Mouse (Mus musculus) megakaryocyte progenitor cell, adult 5-6 weeks (primary cell): ENCODE measurements around the gene Ehd1. TPM values are rescaled to one million over a fixed set of nuclear protein-coding genes. Genes with fewer than 3 reads are reported as not detected.

Experiments used
- ATAC-seq: replicated peaks from 2 replicates; pipeline ENCODE4 v1.8.0; 2016; ENCODE audit warnings: mild to moderate bottlenecking, moderate TSS enrichment, inconsistent platforms; ENCODE audit not compliant: poor library complexity
- total RNA-seq, 2 experiments: library from RNA; stranded (forward) in 1 of 2; stranded (reverse) in 1 of 2; fragments of 157-497, 149-512 nt in 1 of 2; fragments of 200-1000 nt in 1 of 2; gene quantifications; 2 replicates each; pipeline versions ENCODE4 v1.2.3 to v1.2.4; 2015 to 2017

Ehd1 gene
- total RNA-seq (2015): 11.8 and 14.4 TPM in 2 replicates
- 39.4 and 40.9 TPM in 2 replicates for total RNA-seq (2017)

- peak; percentile 87 for ATAC-seq
These were observed at the start of gene Ehd1 for GRCm38 (mm10) chr19:6276426-6277421. TSS of gene Ehd1 (plus strand) at chr19:6276725.

GRCm38 (mm10) chr19:6226763-6227162 is 49.8 kb upstream of the Ehd1 start:
- ATAC-seq: no peak

GRCm38 (mm10) chr19:6227864-6228263 is 48.7 kb upstream of the Ehd1 start:
- ATAC-seq: no peak

DNA sequence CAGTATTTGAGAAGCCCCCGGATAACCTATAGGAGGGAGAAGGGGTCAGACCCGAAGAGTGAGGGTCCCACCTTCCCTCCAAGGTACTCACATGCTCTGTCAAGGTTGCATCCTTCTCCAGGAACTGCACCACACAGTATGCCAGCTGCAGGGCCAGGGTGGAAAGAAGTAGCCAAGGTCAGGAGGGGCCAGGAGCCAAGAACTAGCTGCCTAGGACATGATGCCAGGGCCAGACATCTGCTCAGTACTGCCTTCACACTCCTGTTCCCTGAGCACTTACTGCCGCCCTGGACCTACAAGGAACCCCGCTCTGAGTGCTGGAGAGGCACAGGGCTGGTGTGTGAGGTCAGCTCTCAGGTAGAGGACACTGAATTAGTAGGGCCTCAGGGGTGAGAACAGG is 46.1 kb upstream of the Ehd1 start:
- no peak for ATAC-seq

DNA sequence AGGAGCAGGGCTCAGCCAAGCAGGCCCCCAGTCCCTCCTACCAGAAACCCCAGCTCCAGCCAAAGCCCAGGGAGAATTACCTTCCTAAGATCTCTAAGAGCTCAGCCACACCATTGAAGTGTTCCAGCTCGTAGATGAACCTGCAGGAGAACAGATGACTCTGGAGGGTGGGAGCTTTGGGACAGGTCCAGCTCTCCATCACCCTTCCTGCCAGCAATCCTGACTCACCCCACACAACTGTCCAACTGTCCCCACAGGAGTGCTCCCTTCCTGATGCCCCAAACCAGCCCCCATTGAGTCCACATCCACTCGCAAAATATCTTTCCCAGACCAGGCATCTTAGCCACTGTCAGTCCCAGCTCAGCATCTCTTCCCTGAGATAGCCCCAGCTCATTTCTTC is 45.5 kb upstream of the Ehd1 start:
- no peak for ATAC-seq

DNA sequence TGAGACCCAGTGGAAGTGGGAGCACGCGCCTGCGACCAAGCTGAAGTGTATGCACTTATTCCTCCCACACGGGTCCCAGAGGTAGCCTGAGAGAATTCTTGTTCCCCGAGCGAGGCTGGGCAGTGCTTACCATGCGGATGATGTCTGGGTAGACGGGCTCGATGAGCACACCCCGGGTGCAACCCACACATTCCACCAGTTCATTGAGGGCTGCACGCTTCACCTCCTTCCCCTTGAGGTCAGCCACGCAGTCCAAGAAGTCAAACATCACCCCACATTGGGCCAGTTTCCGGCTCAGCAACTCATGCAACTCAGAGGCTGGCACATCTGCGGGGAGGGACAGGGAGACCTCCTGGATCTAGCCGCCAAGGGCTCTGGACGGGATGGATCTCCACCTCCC is 42.9 kb upstream of the Ehd1 start:
- no peak for ATAC-seq

GRCm38 (mm10) chr19:6234337-6235083 is 42.0 kb upstream of the Ehd1 start:
- peak; percentile 51 for ATAC-seq

DNA sequence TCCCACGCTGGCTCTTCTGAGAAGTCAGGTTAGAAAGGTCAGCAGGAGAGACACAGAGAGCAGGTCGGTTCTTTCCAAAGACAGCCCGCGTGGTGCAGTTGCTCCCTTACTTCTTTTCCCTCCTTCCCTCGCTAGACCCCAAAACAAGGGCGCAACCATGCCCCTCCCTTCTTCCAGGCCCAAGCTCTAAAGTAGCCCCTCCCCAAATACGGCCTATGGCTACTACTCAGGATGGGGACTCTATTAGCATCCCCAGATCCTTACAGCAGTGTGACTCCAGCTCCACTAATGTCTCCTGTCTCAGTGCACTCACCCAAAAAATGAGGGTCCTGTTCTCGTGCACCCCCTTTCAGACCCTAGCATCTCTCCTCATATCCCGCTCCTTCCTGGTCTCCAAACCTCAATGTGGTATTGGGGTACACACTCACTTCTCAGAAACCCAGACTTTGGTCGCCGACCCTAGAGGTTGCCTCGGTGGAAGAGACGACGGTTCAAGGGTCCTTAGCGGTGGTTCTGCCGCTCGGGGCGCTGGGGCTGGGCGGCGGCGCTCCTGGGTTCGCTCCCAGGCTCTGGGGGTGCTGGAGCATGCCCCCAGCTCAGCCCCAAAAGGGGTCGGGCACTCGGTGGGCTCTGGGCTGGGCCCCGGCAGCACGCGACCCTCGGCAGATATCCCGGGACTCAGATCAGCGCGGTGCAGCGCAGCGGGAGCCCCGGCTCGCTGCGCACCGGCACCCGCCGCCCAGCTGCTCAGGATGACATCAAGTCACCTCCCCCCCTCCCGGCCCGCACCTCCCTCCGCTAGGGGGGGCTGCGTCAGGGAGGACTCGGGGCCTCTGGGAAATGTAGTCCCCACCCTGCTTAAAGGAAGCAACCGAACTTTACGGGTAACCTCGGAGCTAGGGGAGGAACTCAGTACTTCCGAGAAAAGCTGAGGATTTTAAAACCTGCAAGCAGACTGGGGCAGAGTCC is 41.2 kb upstream of the Ehd1 start, which contains the start of gene Ppp2r5b:
Ppp2r5b (minus strand) TSS at position 789 of the 969 bp plus-strand sequence.
- peak; percentile 83 for ATAC-seq

DNA sequence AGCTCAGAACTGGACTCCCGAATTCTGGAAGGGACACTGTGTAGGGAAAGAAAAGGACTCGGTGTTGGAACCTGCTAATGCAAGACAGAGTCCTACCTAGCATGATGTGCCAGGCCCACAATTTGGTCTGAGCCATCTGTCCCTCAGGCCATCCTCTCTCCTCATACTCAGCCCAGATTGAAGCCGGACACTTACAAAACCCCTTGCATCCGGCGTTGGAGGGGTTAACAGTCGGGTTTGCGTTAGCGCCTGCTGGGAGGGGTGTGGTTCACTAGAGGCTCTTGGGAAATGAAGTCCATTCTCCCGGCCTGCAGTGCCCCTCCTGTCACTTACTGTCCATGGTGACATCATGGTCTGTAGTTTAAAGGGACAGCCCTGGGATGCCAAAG is 40.5 kb upstream of the Ehd1 start:
- ATAC-seq: peak; percentile 85

- ATAC-seq: no peak
These were observed 39.7 kb upstream of the Ehd1 start for GRCm38 (mm10) chr19:6236842-6237241.

GRCm38 (mm10) chr19:6238740-6239139 is 37.8 kb upstream of the Ehd1 start:
- ATAC-seq: no peak

DNA sequence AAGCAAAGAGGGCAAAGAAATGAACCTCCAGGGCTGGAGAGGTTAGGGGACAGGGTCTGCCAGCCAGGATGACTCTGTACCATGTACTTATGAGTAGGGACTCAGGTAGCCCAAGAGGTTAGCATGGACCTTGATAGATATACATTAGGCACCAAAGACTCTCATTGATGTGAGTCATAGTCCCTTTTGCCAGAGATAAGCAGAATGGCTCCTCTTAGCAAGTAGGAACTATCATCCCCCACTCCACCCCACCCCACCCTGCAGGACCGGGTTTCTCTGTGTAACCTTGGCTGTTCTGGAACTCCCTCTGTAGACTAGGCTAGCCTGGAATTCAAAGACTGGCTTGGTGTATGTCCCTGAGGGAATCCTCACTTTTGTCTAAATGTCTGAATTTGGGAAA is 36.4 kb upstream of the Ehd1 start:
- no peak for ATAC-seq

GRCm38 (mm10) chr19:6240725-6241124 is 35.8 kb upstream of the Ehd1 start:
- no peak for ATAC-seq

GRCm38 (mm10) chr19:6241274-6242107 is 35.0 kb upstream of the Ehd1 start, which contains the start of gene Atg2a:
TSS of gene Atg2a (plus strand) at chr19:6241668.
- peak; percentile 89 for ATAC-seq

DNA sequence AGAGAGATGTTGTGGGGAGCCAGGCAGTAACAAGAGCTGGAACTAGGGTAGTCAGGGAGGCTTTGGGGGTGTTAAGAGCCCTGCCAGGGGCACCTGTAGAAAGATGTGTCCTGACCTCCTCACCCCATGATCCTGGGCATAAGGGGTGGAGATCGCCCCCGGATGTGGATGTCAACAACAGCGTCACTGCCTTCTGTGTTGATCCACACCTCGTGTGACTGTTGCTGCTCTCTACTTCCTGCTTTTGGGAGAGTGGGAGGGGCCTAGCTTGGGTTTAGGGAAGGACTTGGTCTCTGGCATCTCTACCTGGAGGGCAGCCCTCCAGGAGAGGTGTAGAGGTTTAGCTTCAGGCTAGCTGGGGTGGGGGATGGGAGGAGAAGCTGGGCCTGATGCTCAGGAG is 34.2 kb upstream of the Ehd1 start:
- peak; percentile 75 for ATAC-seq

- ATAC-seq: no peak
These were observed 33.3 kb upstream of the Ehd1 start for GRCm38 (mm10) chr19:6243226-6243625.

GRCm38 (mm10) chr19:6245806-6246205 is 30.7 kb upstream of the Ehd1 start:
- ATAC-seq: no peak

GRCm38 (mm10) chr19:6247526-6248300 is 28.8 kb upstream of the Ehd1 start:
- ATAC-seq: no peak

DNA sequence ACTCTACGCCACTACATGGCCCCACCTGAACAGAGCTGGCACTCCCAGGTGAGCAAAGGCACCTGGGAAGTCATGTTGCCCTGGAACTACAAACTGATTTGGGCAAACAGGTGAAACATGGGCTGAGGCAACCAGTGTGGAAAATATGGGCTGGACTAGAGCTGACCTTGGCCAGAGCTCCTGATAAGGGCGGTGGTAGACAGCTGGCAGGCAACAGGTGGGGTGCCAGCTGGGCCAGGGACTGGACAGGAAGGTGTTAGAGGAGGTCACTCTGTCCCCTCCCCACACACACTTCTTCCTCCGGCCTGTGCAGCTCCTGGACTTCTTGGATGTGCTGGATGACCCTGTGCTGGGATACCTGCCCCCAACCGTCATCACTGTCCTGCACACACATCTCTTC is 23.5 kb upstream of the Ehd1 start:
- ATAC-seq: no peak
